Mouse (Mus musculus) liver, embryonic 13.5 days (tissue): ENCODE measurements around the gene Stard13. TPM values are rescaled to one million over a fixed set of nuclear protein-coding genes. Genes with fewer than 3 reads are reported as not detected.
A peak's percentile ranks its signal among the peaks of the same experiment; 100 is the strongest.

Source experiments
- ATAC-seq: fragments of 200-750 bp; cut with Nextera tagmentation; 2 replicates; pipeline ENCODE4 v1.8.0; 2017; ENCODE audit warnings: low read depth, mild to moderate bottlenecking, moderate number of reproducible peaks, moderate library complexity
- DNase-seq: peaks from one replicate; pipeline ENCODE4 v3.0.0; 2022
- H3K27ac ChIP-seq: fragments of 300-500 bp; sonication (generic); 2 replicates; pipeline ENCODE4 v1.5.1; 2015; ENCODE audit warnings: moderate library complexity, mild to moderate bottlenecking, inconsistent platforms
- H3K27me3 ChIP-seq: fragments of 300-500 bp; sonication (generic); 2 replicates; pipeline ENCODE4 v1.6.1; 2015; ENCODE audit warnings: mild to moderate bottlenecking, inconsistent platforms
- H3K36me3 ChIP-seq: fragments of 300-500 bp; sonication (generic); 2 replicates; pipeline ENCODE4 v1.6.1; 2015; ENCODE audit warnings: mild to moderate bottlenecking, inconsistent platforms
- H3K4me1 ChIP-seq: fragments of 300-500 bp; sonication (generic); replicated peaks from 2 replicates; pipeline ENCODE4 v1.6.1; 2015; ENCODE audit warnings: inconsistent platforms
- H3K4me2 ChIP-seq: fragments of 300-500 bp; sonication (generic); 2 replicates; pipeline ENCODE4 v1.6.1; 2015; ENCODE audit warnings: inconsistent platforms, mild to moderate bottlenecking, moderate library complexity
- H3K4me3 ChIP-seq: fragments of 300-500 bp; sonication (generic); replicated peaks from 2 replicates; pipeline ENCODE4 v1.5.1; 2015; ENCODE audit warnings: mild to moderate bottlenecking, inconsistent platforms
- H3K9ac ChIP-seq: fragments of 300-500 bp; sonication (generic); 2 replicates; pipeline ENCODE4 v1.6.1; 2015; ENCODE audit warnings: mild to moderate bottlenecking, inconsistent platforms
- H3K9me3 ChIP-seq: fragments of 300-500 bp; sonication (generic); replicated peaks from 2 replicates; pipeline ENCODE4 v1.6.1; 2016; ENCODE audit warnings: inconsistent platforms
- WGBS: fragments of 180-500 bp; shearing (Covaris S2); methylation state at CpG from one replicate; pipeline ENCODE4 v1.1.7; 2015; ENCODE audit not compliant: insufficient replicate concordance; 5-methylcytosine and 5-hydroxymethylcytosine counted together
- polyA plus RNA-seq: library from polyadenylated mRNA; unstranded; fragments of >200 nt; fragmentation: Nextera tagmentation; extraction: Ambion mirVana; gene quantifications from 2 replicates; pipeline ENCODE4 v1.2.1, GENCODE M21; 2015

The Stard13 gene
- polyA plus RNA-seq, 1 experiment from 2014 or later, result 1.2 TPM

DNA sequence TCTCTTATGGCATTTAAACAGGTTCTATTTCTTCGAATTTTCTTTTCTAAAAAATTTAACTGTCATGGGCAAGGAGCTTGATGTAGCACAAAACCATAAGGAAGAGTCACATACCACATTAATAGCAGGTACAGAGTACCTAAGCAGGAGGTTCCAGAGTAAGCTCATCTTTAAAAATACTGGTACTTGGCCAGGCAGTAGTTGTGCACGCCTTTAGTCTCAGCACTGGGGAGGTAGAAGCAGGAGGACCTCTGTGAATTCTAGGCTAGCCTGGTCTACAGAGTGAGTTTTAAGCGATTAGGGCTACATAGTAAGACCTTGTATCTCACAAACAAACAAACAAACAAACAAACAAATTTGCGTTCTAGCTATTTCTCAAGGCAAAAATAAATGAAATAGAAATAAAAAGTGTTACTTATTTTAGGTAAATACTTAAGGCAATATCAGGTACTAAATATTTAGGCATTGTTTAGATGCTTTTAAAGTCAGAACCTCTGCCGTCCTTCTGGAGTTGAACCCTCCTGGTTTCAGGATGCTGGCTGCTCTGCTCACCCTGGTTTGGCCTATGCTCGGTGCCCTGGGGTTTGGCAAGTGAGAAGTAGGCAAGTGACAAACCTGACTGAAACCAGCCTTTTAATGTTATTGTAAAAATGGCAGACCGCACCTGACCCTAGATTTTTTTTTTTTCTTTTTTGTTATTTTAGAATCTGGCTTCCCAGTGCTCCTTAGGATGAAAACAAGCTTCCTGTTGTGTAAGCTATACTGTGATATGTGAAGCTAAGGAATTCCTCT is 122.4 kb downstream of the Stard13 start:
- DNase-seq, result no peak
- H3K9me3 ChIP-seq, result no peaks in the 10 kb centered on the region
- H3K4me2 ChIP-seq, result no peak overlapping the region
- H3K27ac ChIP-seq, result no peak overlapping the region
- H3K27me3 ChIP-seq, result no peaks in the 10 kb centered on the region
- no peaks in the 10 kb centered on the region for H3K4me1 ChIP-seq
- no peak overlapping the region for H3K4me3 ChIP-seq
- WGBS, result 66% methylated on average over 7 of the region's 7 CpGs
- no peak for ATAC-seq
- no peak overlapping the region for H3K9ac ChIP-seq
- H3K36me3 ChIP-seq, result no peaks in the 10 kb centered on the region

DNA sequence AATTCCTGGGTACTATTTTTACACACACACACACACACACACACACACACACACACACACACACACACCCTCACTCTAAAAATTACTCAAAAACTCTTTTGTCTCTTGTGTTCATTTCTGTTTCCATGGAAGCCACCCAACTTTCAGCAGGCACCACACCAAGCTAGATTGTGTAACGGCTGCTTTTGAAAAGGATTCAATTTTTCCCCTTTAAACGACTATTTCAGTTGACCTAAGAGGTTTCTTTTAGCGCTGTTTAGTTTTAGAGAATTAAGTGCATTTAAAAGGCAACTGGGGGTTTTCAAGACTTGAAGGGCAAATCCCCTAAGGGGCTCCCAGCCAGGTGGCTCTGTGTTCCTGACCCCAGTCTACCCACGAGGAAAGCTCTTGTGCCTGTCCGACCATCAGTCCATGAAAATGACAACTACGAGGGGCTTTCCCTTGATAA is 123.2 kb downstream of the Stard13 start:
- H3K4me3 ChIP-seq, result no peak overlapping the region
- no peaks in the 10 kb centered on the region for H3K36me3 ChIP-seq
- no peaks in the 10 kb centered on the region for H3K9me3 ChIP-seq
- H3K27ac ChIP-seq, result no peak overlapping the region
- 64% methylated on average over 6 of the region's 6 CpGs for WGBS
- DNase-seq (no peak), ATAC-seq (no peak)
- no peaks in the 10 kb centered on the region for H3K4me1 ChIP-seq
- H3K27me3 ChIP-seq, result no peaks in the 10 kb centered on the region
- H3K9ac ChIP-seq, result no peak overlapping the region
- H3K4me2 ChIP-seq, result no peak overlapping the region

DNA sequence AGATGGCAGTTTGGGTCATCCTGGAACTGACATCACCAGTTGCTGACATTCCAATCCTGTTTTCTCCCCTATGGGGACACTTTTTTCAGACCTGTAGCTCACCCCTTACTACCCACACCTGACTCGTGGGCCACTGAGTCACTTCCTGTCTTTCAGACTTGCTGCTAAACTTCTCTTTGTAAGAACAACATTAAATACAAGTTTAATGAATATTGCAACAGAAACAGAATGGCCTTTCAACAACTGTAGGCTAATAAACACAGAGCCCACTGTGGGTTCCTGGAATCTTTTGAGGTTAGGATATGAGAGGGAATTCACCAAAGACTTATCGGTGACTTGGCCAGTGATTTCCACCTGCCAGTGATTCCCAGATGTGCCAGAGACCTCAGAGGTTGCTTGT is 123.8 kb downstream of the Stard13 start:
- WGBS, result 49% methylated on average over 2 of the region's 2 CpGs
- Histone ChIP-seq H3K4me2 (no peak overlapping the region), H3K4me3 (no peak overlapping the region), H3K4me1 (no peaks in the 10 kb centered on the region), H3K36me3 (no peaks in the 10 kb centered on the region), H3K9me3 (no peaks in the 10 kb centered on the region), H3K9ac (no peak overlapping the region), H3K27ac (no peak overlapping the region), H3K27me3 (no peaks in the 10 kb centered on the region)
- ATAC-seq (no peak), DNase-seq (no peak)

DNA sequence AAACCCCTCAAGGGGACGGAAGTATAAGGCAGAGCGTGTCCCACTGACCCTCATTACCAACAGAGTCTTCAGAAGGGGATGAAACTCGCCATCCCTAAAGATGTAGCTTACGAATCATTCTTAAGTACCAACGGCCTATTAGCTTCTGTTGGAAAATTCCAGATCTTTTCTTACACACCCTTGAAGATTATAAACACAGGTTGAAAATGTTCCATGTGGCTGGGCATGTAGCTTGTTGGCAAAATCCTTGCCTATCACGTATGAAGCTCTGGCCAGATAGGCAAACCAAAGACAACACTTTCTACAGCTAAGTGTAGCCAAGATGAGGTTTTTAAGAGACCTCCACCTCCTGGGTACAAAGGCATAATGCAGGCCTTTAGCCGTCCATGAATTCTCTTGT is 124.7 kb downstream of the Stard13 start:
- H3K27ac ChIP-seq, result no peak overlapping the region
- 0 out of 2 replicates have a peak overlapping the region, but pooled peaks have one; percentile 30 for H3K4me2 ChIP-seq
- peaks cover 3% of the 10 kb centered on the region; the same call in 1 of the 2 replicates for H3K4me1 ChIP-seq
- no peak overlapping the region for H3K4me3 ChIP-seq
- no peak overlapping the region for H3K9ac ChIP-seq
- DNase-seq (no peak), ATAC-seq (no peak)
- H3K27me3 ChIP-seq, result no peaks in the 10 kb centered on the region
- H3K36me3 ChIP-seq, result no peaks in the 10 kb centered on the region
- WGBS, result 61% methylated on average over 7 of the region's 7 CpGs
- no peaks in the 10 kb centered on the region for H3K9me3 ChIP-seq

DNA sequence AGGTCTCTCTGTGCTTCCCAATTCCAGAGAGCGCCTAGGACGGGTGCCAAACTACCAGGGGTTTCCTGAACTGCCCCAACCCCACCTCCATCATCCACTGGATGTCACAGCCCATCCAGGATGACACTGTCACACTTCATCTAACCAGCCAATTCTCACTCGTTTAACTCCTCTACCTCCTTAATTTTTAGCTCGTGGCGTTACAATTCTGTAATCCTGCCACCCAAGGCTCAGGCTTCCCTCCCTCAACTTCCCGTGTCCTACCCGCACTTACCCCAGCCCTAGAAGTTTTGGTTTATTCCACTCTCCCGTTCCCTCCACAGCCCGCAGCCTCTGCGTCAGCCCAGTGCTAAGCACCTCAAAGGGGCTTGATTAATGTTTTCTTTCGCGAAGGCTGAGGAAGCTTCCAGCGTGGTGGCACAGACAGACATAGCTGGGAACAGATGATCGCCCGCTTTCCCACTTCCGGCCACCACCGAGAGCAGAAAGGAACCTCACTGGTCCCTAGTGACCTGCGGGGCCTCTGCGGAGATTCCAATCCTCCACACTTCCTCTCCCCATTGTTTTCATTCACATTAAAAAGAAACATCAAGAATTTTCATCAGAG is 125.2 kb downstream of the Stard13 start:
- H3K4me2 ChIP-seq, result peak overlapping the region; percentile 30; the same call in 1 of the 2 replicates
- H3K27me3 ChIP-seq, result no peaks in the 10 kb centered on the region
- H3K27ac ChIP-seq, result no peak overlapping the region
- H3K4me3 ChIP-seq, result no peak overlapping the region
- WGBS, result 16% methylated on average over 19 of the region's 19 CpGs
- no peak overlapping the region for H3K9ac ChIP-seq
- H3K9me3 ChIP-seq, result no peaks in the 10 kb centered on the region
- H3K36me3 ChIP-seq, result no peaks in the 10 kb centered on the region
- no peak for ATAC-seq
- peaks cover 3% of the 10 kb centered on the region; the same call in 1 of the 2 replicates for H3K4me1 ChIP-seq
- no peak for DNase-seq

DNA sequence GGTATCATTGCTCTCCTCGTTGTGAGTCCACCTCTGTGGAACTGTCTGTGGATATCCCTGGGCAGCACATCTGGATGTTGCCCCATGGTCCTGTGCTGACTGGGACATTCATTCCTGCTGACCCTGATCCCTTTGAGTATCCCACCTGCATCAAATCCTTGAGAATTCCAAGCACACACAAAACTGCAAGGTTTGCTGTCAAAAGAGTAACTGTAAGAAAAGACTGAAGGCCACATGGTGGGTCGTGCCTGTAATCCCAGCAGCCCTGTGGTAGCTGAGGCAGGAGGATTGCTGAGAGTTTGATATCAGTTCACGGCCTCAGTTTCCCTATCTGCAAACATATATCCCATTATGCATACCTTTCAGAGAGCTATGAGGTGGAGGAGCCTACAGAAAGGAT is 126.8 kb downstream of the Stard13 start:
- Histone ChIP-seq H3K4me3 (no peak overlapping the region), H3K27ac (no peak overlapping the region), H3K36me3 (no peaks in the 10 kb centered on the region), H3K4me2 (no peak overlapping the region), H3K4me1 (peaks cover 3% of the 10 kb centered on the region; the same call in 1 of the 2 replicates), H3K9ac (no peak overlapping the region), H3K9me3 (no peaks in the 10 kb centered on the region), H3K27me3 (no peaks in the 10 kb centered on the region)
- DNase-seq (no peak), ATAC-seq (no peak)
- WGBS, result 63% methylated on average over 3 of the region's 3 CpGs

DNA sequence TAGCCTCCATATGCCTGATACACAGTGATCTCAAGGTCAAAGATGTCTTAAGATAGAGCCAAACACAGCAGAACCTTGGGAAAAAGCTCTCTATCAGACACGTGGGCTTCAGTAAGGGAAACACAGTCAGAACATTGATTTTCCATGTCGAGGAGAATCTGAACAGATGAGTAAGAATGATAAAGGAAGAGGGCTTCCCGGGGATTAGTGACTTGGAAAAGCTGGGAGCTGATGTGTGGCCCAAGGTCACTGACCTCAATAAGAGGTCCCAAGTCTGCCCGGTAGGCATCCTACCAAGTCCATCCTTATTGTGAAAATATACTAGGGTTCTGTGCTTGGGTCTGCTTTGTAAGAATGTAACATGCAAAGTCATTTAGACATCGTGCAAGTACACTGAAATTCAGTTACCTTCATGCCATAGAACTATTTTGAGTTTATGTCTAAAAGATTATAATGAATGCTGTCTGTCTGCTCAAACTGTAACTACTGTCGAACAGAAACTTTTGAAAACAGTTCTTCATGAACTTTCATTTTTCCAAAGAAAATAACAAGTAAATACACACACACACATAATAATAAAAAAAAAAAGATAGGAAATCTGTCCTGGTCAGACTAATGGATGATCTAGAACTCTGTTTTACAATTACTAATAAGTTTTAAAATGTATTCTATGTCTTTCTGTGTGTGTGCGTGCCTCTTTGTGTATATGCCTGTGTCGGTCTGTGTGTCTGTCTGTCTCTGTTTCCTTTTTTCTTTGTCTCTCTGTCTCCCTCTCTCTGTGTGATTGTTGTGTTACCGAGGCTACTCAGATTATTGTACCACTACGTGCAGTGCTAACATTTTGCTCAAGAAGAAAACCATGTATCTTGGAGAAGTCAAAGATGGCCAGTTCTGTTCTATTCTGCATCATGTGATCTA is 128.3 kb downstream of the Stard13 start:
- H3K27ac ChIP-seq, result no peak overlapping the region
- ATAC-seq, result no peak
- H3K36me3 ChIP-seq, result no peaks in the 10 kb centered on the region
- no peak overlapping the region for H3K4me3 ChIP-seq
- no peaks in the 10 kb centered on the region for H3K9me3 ChIP-seq
- peaks cover 3% of the 10 kb centered on the region; the same call in 1 of the 2 replicates for H3K4me1 ChIP-seq
- no peak for DNase-seq
- H3K9ac ChIP-seq, result no peak overlapping the region
- H3K4me2 ChIP-seq, result no peak overlapping the region
- no peaks in the 10 kb centered on the region for H3K27me3 ChIP-seq
- WGBS, result 62% methylated on average over 10 of the region's 10 CpGs

DNA sequence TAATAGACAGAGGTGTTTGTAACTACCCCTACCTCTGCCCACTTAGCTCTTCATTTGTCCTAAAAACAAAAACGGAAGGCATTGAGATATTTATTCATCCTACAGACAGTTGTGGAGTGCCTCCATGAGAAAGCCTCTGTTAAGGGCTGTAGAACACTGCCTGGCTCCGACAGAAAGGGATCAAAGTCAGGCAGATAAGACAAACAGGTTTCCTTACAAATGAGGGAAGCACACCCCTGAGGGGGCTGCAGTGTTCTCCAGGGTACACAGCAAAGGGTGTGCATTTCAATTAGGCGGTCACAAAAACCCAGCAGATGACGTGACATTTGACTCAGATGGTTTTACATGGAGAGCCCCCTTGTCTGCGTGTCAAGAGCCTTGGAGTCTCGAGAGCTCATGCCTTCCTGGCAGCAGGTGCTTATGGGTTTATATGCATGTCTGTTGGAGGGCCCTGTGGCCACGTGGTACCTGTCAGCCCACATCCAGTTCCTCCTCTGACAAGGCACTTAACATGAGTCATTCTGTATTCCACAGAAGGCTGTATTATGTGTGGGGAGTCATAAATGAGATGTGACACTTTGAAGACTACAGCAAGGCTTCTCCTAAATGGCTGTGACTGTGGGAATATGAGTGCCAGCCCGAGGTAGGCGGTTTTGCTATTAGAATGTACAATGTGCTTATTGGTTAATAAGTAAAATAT is 129.1 kb downstream of the Stard13 start:
- DNase-seq (no peak), ATAC-seq (no peak)
- Histone ChIP-seq H3K27ac (no peak overlapping the region), H3K36me3 (no peaks in the 10 kb centered on the region), H3K27me3 (no peaks in the 10 kb centered on the region), H3K4me1 (peaks cover 3% of the 10 kb centered on the region; the same call in 1 of the 2 replicates), H3K9me3 (no peaks in the 10 kb centered on the region), H3K4me2 (no peak overlapping the region), H3K4me3 (no peak overlapping the region), H3K9ac (no peak overlapping the region)
- WGBS, result 48% methylated on average over 9 of the region's 9 CpGs

DNA sequence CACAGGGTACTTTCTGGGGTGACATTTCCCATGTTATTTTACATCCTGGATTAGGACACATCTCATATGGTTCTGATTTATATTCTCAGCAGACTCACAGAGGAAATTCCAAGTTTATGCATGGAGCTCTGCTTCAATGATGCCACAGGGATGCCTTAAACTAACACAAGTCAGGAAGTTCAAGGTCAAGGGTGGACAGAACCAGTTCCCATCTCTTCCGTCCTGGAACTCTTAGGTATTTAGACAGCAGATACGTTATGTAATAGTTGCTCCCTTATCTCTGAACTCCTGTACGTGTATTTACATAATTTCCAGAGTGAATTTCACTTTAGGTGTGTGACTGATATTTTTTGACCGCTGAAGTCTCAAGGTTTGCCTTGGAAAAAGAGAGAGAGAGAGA is 130.4 kb downstream of the Stard13 start:
- peaks cover 3% of the 10 kb centered on the region; the same call in 1 of the 2 replicates for H3K4me1 ChIP-seq
- H3K27me3 ChIP-seq, result no peaks in the 10 kb centered on the region
- DNase-seq, result no peak
- no peak for ATAC-seq
- no peaks in the 10 kb centered on the region for H3K36me3 ChIP-seq
- H3K4me2 ChIP-seq, result no peak overlapping the region
- H3K9ac ChIP-seq, result no peak overlapping the region
- no peaks in the 10 kb centered on the region for H3K9me3 ChIP-seq
- no peak overlapping the region for H3K27ac ChIP-seq
- H3K4me3 ChIP-seq, result no peak overlapping the region
- WGBS, result 44% methylated on average over 4 of the region's 4 CpGs

DNA sequence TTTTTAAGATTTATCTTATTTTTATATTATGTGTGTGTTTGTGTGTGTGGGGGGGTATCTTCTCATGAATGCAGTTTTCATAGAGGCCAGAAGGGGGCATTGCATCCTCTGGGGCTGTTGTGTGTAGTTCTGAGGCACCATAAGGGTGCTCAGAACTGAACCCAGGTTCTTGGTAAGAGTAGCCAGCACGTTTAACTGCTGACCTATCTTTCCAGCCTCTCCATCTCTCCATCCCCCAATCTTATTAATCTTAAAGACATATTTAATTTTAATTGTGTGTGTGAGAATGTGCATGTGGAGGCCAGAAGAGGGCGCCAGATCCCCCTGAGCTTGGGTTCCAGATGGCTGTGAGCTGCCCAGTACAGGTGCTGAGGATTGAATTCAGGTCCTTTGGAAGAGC is 131.4 kb downstream of the Stard13 start:
- no peak for ATAC-seq
- 37% methylated on average over 2 of the region's 2 CpGs for WGBS

More for the DNA sequence above, 131.4 kb downstream of the Stard13 start:
- H3K9me3 ChIP-seq, result no peaks in the 10 kb centered on the region
- no peak overlapping the region for H3K27ac ChIP-seq
- H3K36me3 ChIP-seq, result no peaks in the 10 kb centered on the region
- H3K4me1 ChIP-seq, result peaks cover 3% of the 10 kb centered on the region; the same call in 1 of the 2 replicates
- H3K4me2 ChIP-seq, result no peak overlapping the region
- H3K27me3 ChIP-seq, result no peaks in the 10 kb centered on the region
- no peak overlapping the region for H3K9ac ChIP-seq
- H3K4me3 ChIP-seq, result no peak overlapping the region
- no peak for DNase-seq
